Mouse (Mus musculus) forebrain, embryonic 13.5 days (tissue): ENCODE measurements around the gene Akr1a1. TPM values are rescaled to one million over a fixed set of nuclear protein-coding genes. Genes with fewer than 3 reads are reported as not detected.
"Not testable (repeated sequence)": the region's sequence is repeated elsewhere in the genome, so short reads cannot be mapped to it uniquely, and the experiment has no call there.

Source experiments
- ATAC-seq: fragments of 200-750 bp; cut with Nextera tagmentation; 2 replicates; pipeline ENCODE4 v1.8.0; 2017
- H3K27ac ChIP-seq: fragments of 300-500 bp; sonication (generic); 2 replicates; pipeline ENCODE4 v1.5.1; 2015; ENCODE audit warnings: inconsistent platforms, mild to moderate bottlenecking, moderate library complexity
- H3K27me3 ChIP-seq: fragments of 300-500 bp; sonication (generic); 2 replicates; pipeline ENCODE4 v1.6.1; 2015; ENCODE audit warnings: mild to moderate bottlenecking, inconsistent platforms
- H3K36me3 ChIP-seq: fragments of 300-500 bp; sonication (generic); 2 replicates; pipeline ENCODE4 v1.6.1; 2015; ENCODE audit warnings: mild to moderate bottlenecking, inconsistent platforms; ENCODE audit not compliant: poor library complexity, severe bottlenecking
- H3K4me1 ChIP-seq: fragments of 300-500 bp; sonication (generic); 2 replicates; pipeline ENCODE4 v1.6.1; 2015; ENCODE audit warnings: inconsistent platforms
- H3K4me2 ChIP-seq: fragments of 300-500 bp; sonication (generic); 2 replicates; pipeline ENCODE4 v1.6.1; 2015; ENCODE audit warnings: inconsistent platforms, mild to moderate bottlenecking, moderate library complexity
- H3K4me3 ChIP-seq: fragments of 300-500 bp; sonication (generic); 2 replicates; pipeline ENCODE4 v1.5.1; 2015; ENCODE audit warnings: mild to moderate bottlenecking, inconsistent platforms
- H3K9ac ChIP-seq: fragments of 300-500 bp; sonication (generic); 2 replicates; pipeline ENCODE4 v1.6.1; 2015; ENCODE audit warnings: mild to moderate bottlenecking, inconsistent platforms
- H3K9me3 ChIP-seq: fragments of 300-500 bp; sonication (generic); replicated peaks from 2 replicates; pipeline ENCODE4 v1.6.1; 2016; ENCODE audit warnings: inconsistent platforms
- WGBS: fragments of 180-500 bp; shearing (Covaris S2); methylation state at CpG from one replicate; pipeline ENCODE4 v1.1.7; 2015; 5-methylcytosine and 5-hydroxymethylcytosine counted together
- polyA plus RNA-seq: library from polyadenylated mRNA; unstranded; fragments of >200 nt; fragmentation: Nextera tagmentation; extraction: Ambion mirVana; gene quantifications from 2 replicates; pipeline ENCODE4 v1.2.1, GENCODE M21; 2015

Gene Akr1a1
- 657 and 694 TPM in 2 replicates for polyA plus RNA-seq

DNA sequence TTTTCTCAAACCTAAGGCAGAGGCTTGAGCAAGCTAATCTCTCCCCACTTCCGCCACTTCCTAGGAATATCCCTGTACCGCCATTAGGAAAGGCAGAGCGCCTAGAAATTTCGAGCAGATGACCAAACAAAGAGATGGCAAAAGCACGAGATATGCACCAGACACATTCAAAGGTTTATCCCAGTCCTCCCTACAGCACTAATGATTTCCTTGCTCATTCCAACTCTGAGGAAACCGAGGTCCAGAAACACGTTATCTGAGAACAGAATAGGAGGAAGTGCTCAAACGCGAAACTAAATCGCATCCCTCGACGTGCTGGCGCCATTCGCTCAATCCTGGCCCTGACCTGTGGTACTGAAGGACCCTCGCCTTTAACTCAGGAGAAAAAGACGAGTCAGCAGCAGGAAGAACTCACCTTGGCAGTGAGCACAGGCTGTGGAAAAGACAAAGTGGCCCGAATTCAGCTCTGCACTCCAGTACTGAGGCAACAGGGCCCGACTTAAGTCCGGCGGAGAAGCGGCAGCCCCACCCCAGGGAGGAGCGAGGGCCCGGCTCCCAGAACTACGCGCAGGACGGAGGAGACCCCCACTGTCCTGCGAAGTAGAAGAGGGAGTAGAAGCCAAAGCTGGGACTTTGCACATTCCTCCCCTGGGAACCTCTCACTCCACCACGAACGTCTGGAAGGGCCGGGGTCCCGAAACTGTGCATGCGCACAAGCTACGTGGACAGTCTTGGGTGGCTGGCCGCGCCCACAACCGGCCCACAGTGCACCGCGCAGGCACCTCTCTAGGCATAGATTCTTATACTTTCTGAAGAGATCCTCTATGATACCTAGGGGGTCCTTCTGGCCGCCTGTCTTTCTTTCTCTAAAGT, at the start of gene Akr1a1:
Gene Akr1a1 (minus strand): TSS at position 757 of the 873 bp plus-strand sequence.
- Histone ChIP-seq H3K4me3 (peak within 1 kb of the TSS; percentile 97), H3K4me1 (peaks cover 43% of the 10 kb centered on the region), H3K9ac (peak within 1 kb of the TSS; percentile 95), H3K27me3 (no peaks in the 10 kb centered on the region), H3K36me3 (peaks cover 24% of the 10 kb centered on the region), H3K27ac (peak within 1 kb of the TSS; percentile 74), H3K9me3 (no peaks in the 10 kb centered on the region), H3K4me2 (peak within 1 kb of the TSS; percentile 86)
- under 1% methylated on average over 39 of the region's 39 CpGs for WGBS
- ATAC-seq: peak; percentile 100

DNA sequence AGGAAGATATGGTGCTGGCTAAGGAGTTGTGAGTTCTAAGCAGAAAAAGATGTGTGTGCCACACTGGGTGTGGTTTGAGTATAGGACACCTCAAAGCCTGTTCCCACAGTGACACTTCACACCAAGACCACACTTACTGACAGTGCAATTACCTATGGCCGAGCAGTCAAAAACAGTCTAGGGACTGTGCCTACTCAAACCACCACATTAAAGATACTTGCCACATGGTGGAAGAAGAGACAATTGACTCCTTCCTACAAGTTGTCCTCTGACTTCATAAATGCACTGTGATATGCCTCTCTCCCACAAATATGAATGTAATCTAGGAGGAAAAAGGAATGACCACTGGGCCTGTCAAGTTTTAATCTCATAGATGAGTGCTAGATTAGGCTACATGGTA, 49.5 kb upstream of the Akr1a1 start:
- Histone ChIP-seq H3K36me3 (peaks cover 63% of the 10 kb centered on the region), H3K4me3 (no peak overlapping the region), H3K27ac (no peak overlapping the region), H3K9me3 (no peaks in the 10 kb centered on the region), H3K9ac (no peak overlapping the region), H3K27me3 (no peaks in the 10 kb centered on the region), H3K4me2 (no peak overlapping the region), H3K4me1 (no peaks in the 10 kb centered on the region)
- 87% methylated on average over 1 of the region's 1 CpGs for WGBS
- ATAC-seq: no peak

DNA sequence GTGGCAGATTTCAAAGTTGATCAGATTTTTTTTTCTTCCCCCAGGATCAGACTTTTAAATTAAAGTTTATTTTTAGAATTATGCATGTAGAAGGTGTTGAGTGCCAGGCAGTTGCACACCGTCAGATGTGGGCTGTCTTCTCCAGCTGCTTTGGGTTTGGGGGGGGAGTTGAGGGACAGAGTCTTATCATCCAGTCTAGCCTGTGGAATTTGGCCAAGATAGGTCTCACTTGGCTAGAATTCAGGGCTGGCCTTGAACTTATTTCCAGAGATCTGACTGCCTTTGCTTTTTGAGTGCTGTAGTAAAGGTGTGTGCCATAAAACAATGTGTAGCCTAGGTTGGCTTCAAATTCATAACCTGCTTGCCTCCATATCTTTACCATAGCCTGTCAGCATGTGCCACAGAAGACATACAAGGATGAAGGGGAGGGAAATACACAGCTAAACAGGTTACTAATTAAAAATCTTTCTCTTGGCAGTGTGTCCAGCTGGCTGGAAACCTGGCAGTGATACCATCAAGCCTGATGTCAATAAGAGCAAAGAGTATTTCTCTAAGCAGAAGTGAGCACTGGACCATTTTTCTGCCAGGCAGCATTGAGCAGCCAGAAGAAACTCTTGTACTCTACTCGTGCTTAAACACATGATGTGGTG, 47.3 kb upstream of the Akr1a1 start:
- peaks cover 73% of the 10 kb centered on the region for H3K36me3 ChIP-seq
- H3K9me3 ChIP-seq: no peaks in the 10 kb centered on the region
- no peaks in the 10 kb centered on the region for H3K4me1 ChIP-seq
- H3K27ac ChIP-seq: no peak overlapping the region
- no peak overlapping the region for H3K4me3 ChIP-seq
- no peaks in the 10 kb centered on the region for H3K27me3 ChIP-seq
- no peak overlapping the region for H3K4me2 ChIP-seq
- WGBS: 90% methylated on average over 2 of the region's 2 CpGs
- H3K9ac ChIP-seq: no peak overlapping the region
- ATAC-seq: no peak

DNA sequence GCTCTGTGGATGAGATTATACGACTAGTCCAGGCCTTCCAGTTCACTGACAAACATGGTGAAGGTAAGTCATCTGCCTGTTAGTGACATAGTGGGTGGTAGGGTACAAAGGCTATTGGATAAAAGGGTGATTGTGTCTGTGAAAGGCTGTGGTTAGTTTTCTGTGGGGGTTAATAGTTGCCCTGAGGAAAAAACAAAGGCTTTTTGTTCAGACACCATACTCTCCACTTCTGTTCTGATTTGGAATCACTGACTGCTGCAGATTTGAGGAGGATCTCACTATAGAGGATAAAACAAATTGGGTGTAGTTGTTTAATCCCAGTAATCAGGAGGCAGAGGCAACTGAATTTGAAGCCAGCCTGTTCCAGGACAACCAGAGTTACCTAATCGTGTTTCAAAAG, 42.3 kb upstream of the Akr1a1 start:
- no peak for ATAC-seq
- Histone ChIP-seq H3K4me2 (no peak overlapping the region), H3K4me3 (no peak overlapping the region), H3K27me3 (no peaks in the 10 kb centered on the region), H3K27ac (no peak overlapping the region), H3K36me3 (peaks cover 81% of the 10 kb centered on the region), H3K9me3 (no peaks in the 10 kb centered on the region), H3K9ac (no peak overlapping the region), H3K4me1 (no peaks in the 10 kb centered on the region)
- 83% methylated on average over 2 of the region's 2 CpGs for WGBS

DNA sequence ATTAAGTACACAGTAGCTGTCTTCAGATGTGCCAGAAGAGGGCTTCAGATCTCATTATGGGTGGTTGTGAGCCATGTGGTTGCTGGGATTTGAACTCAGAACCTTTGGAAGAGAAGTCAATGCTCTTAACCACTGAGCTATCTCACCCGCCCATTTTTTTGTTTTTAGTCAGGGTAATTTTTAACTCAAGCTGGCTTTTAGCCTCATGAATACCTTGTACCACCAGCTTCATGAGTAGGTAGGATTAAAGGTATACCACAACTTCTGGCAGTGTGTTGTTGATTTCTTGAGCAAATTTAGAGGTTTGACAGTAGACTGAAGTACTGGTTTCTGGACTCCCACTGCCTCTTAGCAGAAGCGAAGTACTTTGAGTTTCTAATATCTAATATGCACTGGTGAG, 40.7 kb upstream of the Akr1a1 start:
- Histone ChIP-seq H3K4me2 (no peak overlapping the region), H3K27me3 (no peaks in the 10 kb centered on the region), H3K4me1 (peaks cover 2% of the 10 kb centered on the region), H3K36me3 (peaks cover 80% of the 10 kb centered on the region), H3K9me3 (no peaks in the 10 kb centered on the region), H3K4me3 (no peak overlapping the region), H3K27ac (no peak overlapping the region), H3K9ac (no peak overlapping the region)
- ATAC-seq: no peak
- WGBS: 89% methylated on average over 2 of the region's 2 CpGs

DNA sequence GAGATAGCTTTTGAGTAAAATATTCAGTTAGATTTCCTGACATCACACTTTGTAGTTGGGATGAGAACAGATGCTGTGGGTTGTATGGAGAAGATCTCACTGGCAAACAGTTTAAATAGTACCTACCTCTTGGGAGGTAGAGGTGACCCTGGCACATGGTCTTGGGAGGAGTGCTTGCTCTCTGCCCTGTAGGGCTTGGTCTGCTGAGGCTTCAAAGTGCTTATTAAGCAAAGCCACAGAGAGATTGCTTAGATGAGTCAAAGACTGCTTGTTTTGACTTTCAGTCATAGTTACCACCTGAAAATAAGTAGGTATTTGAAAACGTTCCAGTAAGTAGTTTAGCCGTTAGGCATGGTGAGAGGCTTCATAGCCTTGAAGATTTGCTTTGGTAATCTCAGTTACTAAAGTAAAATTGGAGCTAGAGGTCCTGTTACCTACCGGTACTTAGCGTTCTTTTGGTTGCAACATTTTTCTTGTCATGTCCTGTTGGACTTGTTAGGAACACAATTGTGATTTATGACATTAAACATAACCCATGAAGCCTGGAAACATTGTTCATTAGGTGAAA, 37.9 kb upstream of the Akr1a1 start:
- no peak overlapping the region for H3K9ac ChIP-seq
- peaks cover 21% of the 10 kb centered on the region for H3K4me1 ChIP-seq
- no peaks in the 10 kb centered on the region for H3K27me3 ChIP-seq
- H3K4me3 ChIP-seq: no peak overlapping the region
- H3K36me3 ChIP-seq: peaks cover 58% of the 10 kb centered on the region
- H3K9me3 ChIP-seq: no peaks in the 10 kb centered on the region
- no peak for ATAC-seq
- no peak overlapping the region for H3K27ac ChIP-seq
- WGBS: 95% methylated on average over 4 of the region's 4 CpGs
- no peak overlapping the region for H3K4me2 ChIP-seq

DNA sequence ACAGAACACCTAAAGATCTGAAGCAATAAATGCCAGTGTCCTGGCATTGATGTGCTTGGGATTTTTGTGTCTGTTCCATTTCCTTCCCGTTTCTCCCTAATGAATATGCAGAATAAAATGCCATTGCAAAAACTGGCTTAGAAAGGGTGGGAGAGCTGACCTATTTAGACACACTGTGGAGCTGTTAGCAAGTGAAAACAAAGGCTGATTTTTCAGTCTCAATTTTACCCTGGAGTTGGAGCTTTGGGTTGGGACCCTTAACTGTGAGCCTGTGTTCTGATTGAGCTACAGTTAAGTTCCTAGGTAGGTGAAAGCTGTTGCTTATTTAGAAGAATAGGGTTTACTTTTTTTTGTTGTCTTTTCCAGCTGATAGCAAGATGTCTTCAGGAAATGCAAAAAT, 35.6 kb upstream of the Akr1a1 start:
- no peaks in the 10 kb centered on the region for H3K27me3 ChIP-seq
- 20% methylated on average over 1 of the region's 1 CpGs for WGBS

DNA sequence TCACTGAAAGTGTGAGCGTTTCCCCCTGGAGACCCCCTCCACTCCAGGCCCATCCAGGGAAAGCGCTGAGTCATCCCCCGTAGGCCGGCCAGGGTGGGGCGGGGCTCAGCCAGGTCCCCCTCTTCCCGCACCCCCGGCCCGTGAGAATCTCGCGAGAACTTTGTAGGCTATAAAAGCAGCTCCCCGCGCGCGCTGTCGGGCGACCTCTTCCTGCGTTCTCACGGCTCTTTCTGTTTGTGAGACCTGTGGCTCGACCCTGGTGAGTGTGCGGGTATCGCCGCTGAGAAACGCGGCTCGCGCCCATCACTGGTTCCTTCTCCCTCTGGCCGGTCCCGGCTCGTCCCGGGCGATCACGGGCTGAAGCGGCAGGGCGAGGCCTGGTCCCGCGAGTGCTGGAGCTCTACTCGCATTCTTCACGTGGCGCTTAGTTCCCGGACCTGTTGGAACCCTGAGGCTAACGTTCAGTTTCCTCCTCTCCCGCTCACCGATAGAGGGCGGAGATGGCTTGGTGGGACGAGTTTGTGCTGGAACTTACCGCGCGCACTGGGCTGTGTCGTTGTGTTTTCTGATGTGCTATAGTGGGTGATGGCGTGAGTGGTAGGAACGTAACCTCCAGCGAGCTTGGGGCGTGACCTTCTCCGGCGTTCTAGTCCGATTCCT, 34.1 kb upstream of the Akr1a1 start, which contains the start of gene Prdx1:
Gene Prdx1 (plus strand): TSS at position 143 of the 660 bp plus-strand sequence.
- H3K27me3 ChIP-seq: no peaks in the 10 kb centered on the region
- ATAC-seq: peak; percentile 97
- H3K4me1 ChIP-seq: peaks cover 21% of the 10 kb centered on the region
- peak within 1 kb of the TSS; percentile 69 for H3K4me3 ChIP-seq
- H3K27ac ChIP-seq: peak within 1 kb of the TSS; percentile 88
- H3K9ac ChIP-seq: peak within 1 kb of the TSS; percentile 79
- H3K4me2 ChIP-seq: peak within 1 kb of the TSS; percentile 79
- no peaks in the 10 kb centered on the region for H3K9me3 ChIP-seq
- H3K36me3 ChIP-seq: peaks cover 27% of the 10 kb centered on the region
- under 1% methylated on average over 54 of the region's 56 CpGs for WGBS

More for the DNA sequence above, 35.6 kb upstream of the Akr1a1 start:
- peak overlapping the region; percentile 79 for H3K9ac ChIP-seq
- peaks cover 21% of the 10 kb centered on the region for H3K4me1 ChIP-seq
- no peak for ATAC-seq
- no peak overlapping the region for H3K27ac ChIP-seq
- H3K4me3 ChIP-seq: peak overlapping the region; percentile 69
- peak overlapping the region; percentile 79 for H3K4me2 ChIP-seq
- H3K9me3 ChIP-seq: no peaks in the 10 kb centered on the region
- peaks cover 34% of the 10 kb centered on the region for H3K36me3 ChIP-seq

DNA sequence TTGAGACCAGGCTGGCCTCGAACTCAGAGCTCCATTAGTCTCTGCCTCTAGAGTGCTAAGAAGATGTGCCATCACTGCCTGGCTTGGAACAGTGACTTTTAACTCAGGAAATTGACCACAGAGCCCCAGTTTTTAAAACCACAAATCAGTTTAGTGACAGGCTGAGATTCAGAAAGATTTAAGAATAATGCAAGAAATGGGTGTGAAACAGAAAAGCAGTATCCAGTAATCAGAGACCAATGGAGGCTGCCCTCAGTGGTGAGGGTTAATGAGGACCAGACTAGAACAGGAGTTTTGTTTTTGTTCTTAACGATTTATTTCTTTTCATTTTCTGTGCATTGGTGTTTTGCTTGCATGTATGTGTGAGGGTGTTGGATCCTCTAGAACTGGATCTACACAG, 33.2 kb upstream of the Akr1a1 start:
- 81% methylated on average over 2 of the region's 2 CpGs for WGBS
- peak overlapping the region; percentile 79; the same call in 1 of the 2 replicates for H3K9ac ChIP-seq
- H3K27me3 ChIP-seq: no peaks in the 10 kb centered on the region
- H3K4me1 ChIP-seq: peaks cover 21% of the 10 kb centered on the region
- no peaks in the 10 kb centered on the region for H3K9me3 ChIP-seq
- H3K36me3 ChIP-seq: peaks cover 21% of the 10 kb centered on the region
- peak overlapping the region; percentile 88; the same call in 1 of the 2 replicates for H3K27ac ChIP-seq
- H3K4me2 ChIP-seq: peak overlapping the region; percentile 79
- peak overlapping the region; percentile 69; the same call in 1 of the 2 replicates for H3K4me3 ChIP-seq
- no peak for ATAC-seq

DNA sequence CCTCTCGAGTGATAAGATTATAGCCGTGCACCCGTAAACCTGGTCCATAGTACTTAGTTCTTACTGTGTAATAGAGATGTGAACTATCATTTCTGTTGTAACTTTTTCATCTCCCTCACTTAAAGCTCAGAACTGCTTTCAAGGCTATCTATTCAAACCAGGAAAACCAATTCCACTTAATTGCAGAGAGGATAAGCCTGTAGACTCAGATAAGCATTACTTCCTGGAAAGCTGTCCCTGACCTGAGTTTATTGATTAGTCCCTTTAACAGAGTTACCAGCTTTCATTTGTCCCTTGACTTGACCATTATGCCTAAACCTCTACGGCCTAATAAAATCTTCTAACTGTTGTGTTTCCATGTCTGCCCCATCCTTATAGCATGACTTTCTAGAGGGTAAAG, 32.5 kb upstream of the Akr1a1 start:
- 94% methylated on average over 4 of the region's 4 CpGs for WGBS
- Histone ChIP-seq H3K27me3 (no peaks in the 10 kb centered on the region), H3K4me2 (no peak overlapping the region), H3K36me3 (peaks cover 14% of the 10 kb centered on the region), H3K9ac (no peak overlapping the region), H3K4me3 (no peak overlapping the region), H3K9me3 (no peaks in the 10 kb centered on the region), H3K27ac (no peak overlapping the region), H3K4me1 (peaks cover 21% of the 10 kb centered on the region)
- ATAC-seq: no peak

DNA sequence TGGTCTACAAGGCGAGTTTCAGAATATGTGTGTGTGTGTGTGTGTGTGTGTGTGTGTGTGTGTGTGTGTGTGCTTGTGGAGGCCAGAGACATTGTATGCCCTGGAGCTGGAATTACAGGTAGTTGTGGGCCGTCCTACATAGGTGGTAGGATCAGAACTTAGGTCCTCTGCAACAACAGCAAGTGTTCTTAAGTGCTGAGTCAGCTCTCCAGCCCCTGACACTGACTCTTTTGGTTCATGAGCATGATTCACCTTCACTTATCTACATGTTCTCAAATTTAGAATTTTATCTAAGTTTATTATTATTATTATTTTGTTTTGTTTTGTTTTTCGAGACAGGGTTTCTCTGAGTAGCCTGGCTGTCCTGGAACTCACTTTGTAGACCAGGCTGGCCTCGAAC, 29.0 kb upstream of the Akr1a1 start:
- not testable (repeated sequence) for H3K27me3 ChIP-seq, H3K36me3 ChIP-seq, H3K9me3 ChIP-seq, H3K9ac ChIP-seq, H3K27ac ChIP-seq, H3K4me2 ChIP-seq, H3K4me1 ChIP-seq, ATAC-seq, H3K4me3 ChIP-seq
- WGBS: 88% methylated on average over 4 of the region's 4 CpGs
